Mouse (Mus musculus) heart, embryonic 11.5 days (tissue): ENCODE results near the gene Il21r. TPM values are rescaled to one million over a fixed set of nuclear protein-coding genes. Genes with fewer than 3 reads are reported as not detected.
A peak's percentile ranks its signal among the peaks of the same experiment; 100 is the strongest.

Experiments
- ATAC-seq: fragments of 200-750 bp; cut with Nextera tagmentation; replicated peaks from 2 replicates; pipeline ENCODE4 v1.8.0; 2017; ENCODE audit warnings: moderate library complexity; ENCODE audit not compliant: insufficient number of reproducible peaks, low FRiP score, low TSS enrichment
- H3K27ac ChIP-seq: fragments of 300-500 bp; sonication (generic); 2 replicates; pipeline ENCODE4 v1.5.1; 2014; ENCODE audit warnings: mild to moderate bottlenecking, low read depth, low read length
- H3K27me3 ChIP-seq: fragments of 300-500 bp; sonication (generic); 2 replicates; pipeline ENCODE4 v1.6.1; 2014; ENCODE audit warnings: mild to moderate bottlenecking, low read length, mixed read lengths; ENCODE audit not compliant: control insufficient read depth, insufficient read depth
- H3K36me3 ChIP-seq: fragments of 300-500 bp; sonication (generic); 2 replicates; pipeline ENCODE4 v1.6.1; 2014; ENCODE audit warnings: mild to moderate bottlenecking, low read length, moderate library complexity, mixed read lengths; ENCODE audit not compliant: control insufficient read depth, insufficient read depth
- H3K4me1 ChIP-seq: fragments of 300-500 bp; sonication (generic); 2 replicates; pipeline ENCODE4 v1.6.1; 2014; ENCODE audit warnings: low read length; ENCODE audit not compliant: control insufficient read depth, insufficient read depth
- H3K4me2 ChIP-seq: fragments of 300-500 bp; sonication (generic); 2 replicates; pipeline ENCODE4 v1.6.1; 2014; ENCODE audit warnings: mild to moderate bottlenecking, moderate library complexity
- H3K4me3 ChIP-seq: fragments of 300-500 bp; sonication (generic); 2 replicates; pipeline ENCODE4 v1.5.1; 2014; ENCODE audit warnings: low read depth, low read length
- H3K9ac ChIP-seq: fragments of 300-500 bp; sonication (generic); 2 replicates; pipeline ENCODE4 v1.6.1; 2014; ENCODE audit warnings: mild to moderate bottlenecking, low read depth, low read length, moderate library complexity
- H3K9me3 ChIP-seq: fragments of 300-500 bp; sonication (generic); replicated peaks from 2 replicates; pipeline ENCODE4 v1.6.1; 2016; ENCODE audit warnings: low read length; ENCODE audit not compliant: control insufficient read depth
- WGBS: fragments of 180-500 bp; shearing (Covaris S2); extraction: QIAGEN DNeasy Blood & Tissue Kit; methylation state at CpG from one replicate; pipeline ENCODE4 v1.1.7; 2014; ENCODE audit not compliant: insufficient replicate concordance; 5-methylcytosine and 5-hydroxymethylcytosine counted together
- polyA plus RNA-seq: library from polyadenylated mRNA; unstranded; fragments of >200 nt; fragmentation: Nextera tagmentation; extraction: Ambion mirVana; gene quantifications from 2 replicates; pipeline ENCODE4 v1.2.1, GENCODE M21; 2014

The Il21r gene
- polyA plus RNA-seq, 1 experiment from 2014 or later = 0.10 TPM

- WGBS = 76% methylated on average over 9 of the region's 9 CpGs
- H3K27ac ChIP-seq = no peak overlapping the region
- no peaks in the 10 kb centered on the region for H3K9me3 ChIP-seq
- H3K36me3 ChIP-seq = no peaks in the 10 kb centered on the region
- no peak overlapping the region for H3K4me2 ChIP-seq
- ATAC-seq = no peak
- peaks cover 10% of the 10 kb centered on the region for H3K4me1 ChIP-seq
- no peaks in the 10 kb centered on the region for H3K27me3 ChIP-seq
- H3K4me3 ChIP-seq = no peak overlapping the region
- no peak overlapping the region for H3K9ac ChIP-seq
Measured at GRCm38 (mm10) chr7:125579545-125580219, 23.5 kb upstream of the Il21r start.

GRCm38 (mm10) chr7:125580220-125580549 is 23.0 kb upstream of the Il21r start:
- ATAC-seq = no peak
- H3K27ac ChIP-seq = no peak overlapping the region
- H3K36me3 ChIP-seq = no peaks in the 10 kb centered on the region
- no peak overlapping the region for H3K9ac ChIP-seq
- H3K4me2 ChIP-seq = no peak overlapping the region
- no peaks in the 10 kb centered on the region for H3K9me3 ChIP-seq
- 95% methylated on average over 1 of the region's 1 CpGs for WGBS
- H3K27me3 ChIP-seq = no peaks in the 10 kb centered on the region
- H3K4me1 ChIP-seq = peaks cover 10% of the 10 kb centered on the region
- H3K4me3 ChIP-seq = no peak overlapping the region

DNA sequence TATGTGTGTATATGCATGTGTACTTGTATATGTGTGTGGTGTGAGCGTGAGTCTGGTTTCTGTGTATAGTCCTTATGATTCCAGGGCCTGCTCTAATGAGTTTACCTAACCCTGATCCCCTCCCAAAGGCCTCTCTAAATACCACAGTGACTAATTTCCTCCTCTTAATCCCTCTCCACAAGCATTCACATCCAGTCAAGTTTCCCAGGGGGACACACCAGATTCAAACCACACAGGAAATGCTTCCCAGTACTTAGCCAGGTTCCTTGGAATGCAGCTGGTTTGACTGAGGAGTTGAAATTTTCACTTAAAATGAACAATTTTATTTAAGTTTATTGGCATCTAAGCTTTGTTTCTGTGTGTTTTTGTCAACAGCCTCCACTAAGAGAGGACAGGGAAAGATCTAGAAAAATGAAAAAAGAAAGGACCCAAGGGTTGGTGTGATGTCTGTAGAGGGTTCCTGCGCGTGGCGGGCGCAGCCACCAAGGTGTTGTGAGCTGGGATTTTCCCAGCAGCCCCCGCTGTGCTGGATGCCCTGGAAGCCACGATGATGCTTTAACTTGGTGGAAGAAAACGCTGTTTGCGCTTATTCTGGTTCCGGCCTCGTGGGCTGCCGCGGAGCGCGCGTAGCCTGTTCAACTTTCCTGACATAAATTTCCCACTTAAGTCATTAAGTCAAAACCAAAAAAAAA is 22.5 kb upstream of the Il21r start:
- H3K9ac ChIP-seq = peak overlapping the region; percentile 52; the same call in 1 of the 2 replicates
- no peaks in the 10 kb centered on the region for H3K9me3 ChIP-seq
- H3K4me3 ChIP-seq = peak overlapping the region; percentile 37
- ATAC-seq = no peak
- H3K27me3 ChIP-seq = no peaks in the 10 kb centered on the region
- peak overlapping the region; percentile 71 for H3K4me2 ChIP-seq
- H3K4me1 ChIP-seq = peaks cover 10% of the 10 kb centered on the region
- no peak overlapping the region for H3K27ac ChIP-seq
- no peaks in the 10 kb centered on the region for H3K36me3 ChIP-seq
- 14% methylated on average over 16 of the region's 16 CpGs for WGBS

- H3K4me2 ChIP-seq = peak overlapping the region; percentile 71
- peak overlapping the region; percentile 52; the same call in 1 of the 2 replicates for H3K9ac ChIP-seq
- no peaks in the 10 kb centered on the region for H3K9me3 ChIP-seq
- no peaks in the 10 kb centered on the region for H3K36me3 ChIP-seq
- peaks cover 10% of the 10 kb centered on the region for H3K4me1 ChIP-seq
- no peak overlapping the region for H3K27ac ChIP-seq
- no peaks in the 10 kb centered on the region for H3K27me3 ChIP-seq
- peak overlapping the region; percentile 37 for H3K4me3 ChIP-seq
- peak; percentile 39 for ATAC-seq
- WGBS = 5% methylated on average over 21 of the region's 21 CpGs
Measured at GRCm38 (mm10) chr7:125581317-125581672, 21.9 kb upstream of the Il21r start.

DNA sequence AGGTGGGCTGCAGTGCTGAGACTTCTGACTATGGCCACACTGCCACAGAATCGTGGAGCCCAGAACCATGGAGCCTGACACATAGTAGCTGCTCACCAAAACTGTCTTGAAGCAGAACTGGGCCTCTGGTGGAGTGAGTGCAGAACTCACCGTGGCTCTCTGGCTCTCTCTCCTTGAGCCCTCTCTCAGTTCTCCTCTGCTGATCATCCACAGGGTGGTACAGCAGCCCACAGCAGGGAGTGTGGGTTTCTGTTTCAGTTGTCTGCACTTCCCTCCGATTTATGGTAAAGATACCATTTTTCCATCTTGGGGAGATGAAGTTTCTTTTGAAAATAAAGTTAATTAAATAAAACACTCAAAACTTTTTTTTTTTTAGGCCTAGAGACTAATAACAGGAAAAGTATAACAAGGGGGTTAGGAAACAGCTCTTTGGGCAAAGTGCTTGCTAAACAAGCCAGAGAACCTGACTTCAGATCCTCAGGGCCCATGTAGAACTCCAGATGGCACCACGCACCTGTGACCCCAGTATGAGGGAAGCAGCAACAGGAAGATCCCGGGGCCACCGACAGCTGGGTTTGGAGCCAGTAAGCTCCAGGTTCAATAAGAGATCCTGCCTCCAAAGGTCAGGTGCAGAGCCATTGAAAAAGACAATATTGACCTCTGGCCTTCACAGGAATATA is 19.8 kb upstream of the Il21r start:
- no peak overlapping the region for H3K27ac ChIP-seq
- H3K4me3 ChIP-seq = no peak overlapping the region
- H3K4me1 ChIP-seq = peaks cover 4% of the 10 kb centered on the region; the same call in 1 of the 2 replicates
- no peak overlapping the region for H3K4me2 ChIP-seq
- no peaks in the 10 kb centered on the region for H3K27me3 ChIP-seq
- 62% methylated on average over 6 of the region's 6 CpGs for WGBS
- ATAC-seq = no peak
- no peaks in the 10 kb centered on the region for H3K9me3 ChIP-seq
- H3K36me3 ChIP-seq = no peaks in the 10 kb centered on the region
- H3K9ac ChIP-seq = no peak overlapping the region

- Histone ChIP-seq H3K4me3 (no peak overlapping the region), H3K27me3 (no peaks in the 10 kb centered on the region), H3K36me3 (no peaks in the 10 kb centered on the region), H3K4me2 (no peak overlapping the region), H3K4me1 (peaks cover 4% of the 10 kb centered on the region; the same call in 1 of the 2 replicates), H3K9me3 (no peaks in the 10 kb centered on the region), H3K27ac (no peak overlapping the region), H3K9ac (no peak overlapping the region)
- WGBS = 89% methylated on average over 5 of the region's 5 CpGs
- no peak for ATAC-seq
Measured at GRCm38 (mm10) chr7:125584005-125584369, 19.2 kb upstream of the Il21r start.

GRCm38 (mm10) chr7:125586355-125586754 is 16.9 kb upstream of the Il21r start:
- WGBS = 95% methylated on average over 23 of the region's 23 CpGs
- no peak overlapping the region for H3K9ac ChIP-seq

GRCm38 (mm10) chr7:125588721-125589120 is 14.5 kb upstream of the Il21r start:
- no peak for ATAC-seq
- WGBS = 70% methylated on average over 4 of the region's 4 CpGs

More at GRCm38 (mm10) chr7:125586355-125586754, 16.9 kb upstream of the Il21r start:
- H3K4me2 ChIP-seq = no peak overlapping the region
- H3K4me1 ChIP-seq = no peaks in the 10 kb centered on the region
- H3K4me3 ChIP-seq = no peak overlapping the region
- H3K36me3 ChIP-seq = no peaks in the 10 kb centered on the region
- no peak overlapping the region for H3K27ac ChIP-seq
- H3K9me3 ChIP-seq = no peaks in the 10 kb centered on the region
- no peaks in the 10 kb centered on the region for H3K27me3 ChIP-seq
- no peak for ATAC-seq

More at GRCm38 (mm10) chr7:125588721-125589120, 14.5 kb upstream of the Il21r start:
- Histone ChIP-seq H3K4me1 (no peaks in the 10 kb centered on the region), H3K27me3 (no peaks in the 10 kb centered on the region), H3K27ac (no peak overlapping the region), H3K4me3 (no peak overlapping the region), H3K4me2 (no peak overlapping the region), H3K9me3 (no peaks in the 10 kb centered on the region), H3K9ac (no peak overlapping the region), H3K36me3 (no peaks in the 10 kb centered on the region)
